Mouse (Mus musculus): ENCODE data around the gene Lif. TPM values are rescaled to one million over a fixed set of nuclear protein-coding genes. Genes with fewer than 3 reads are reported as not detected.

The Lif gene
- total RNA-seq (2021): 0.09 TPM in 1 of 2 replicates, not detected in the other
- long read RNA-seq, partial matches to known transcripts: 0 of 1 reads
- long read RNA-seq, other reads (novel, unspliced or antisense): 0 of 1 reads

DNA sequence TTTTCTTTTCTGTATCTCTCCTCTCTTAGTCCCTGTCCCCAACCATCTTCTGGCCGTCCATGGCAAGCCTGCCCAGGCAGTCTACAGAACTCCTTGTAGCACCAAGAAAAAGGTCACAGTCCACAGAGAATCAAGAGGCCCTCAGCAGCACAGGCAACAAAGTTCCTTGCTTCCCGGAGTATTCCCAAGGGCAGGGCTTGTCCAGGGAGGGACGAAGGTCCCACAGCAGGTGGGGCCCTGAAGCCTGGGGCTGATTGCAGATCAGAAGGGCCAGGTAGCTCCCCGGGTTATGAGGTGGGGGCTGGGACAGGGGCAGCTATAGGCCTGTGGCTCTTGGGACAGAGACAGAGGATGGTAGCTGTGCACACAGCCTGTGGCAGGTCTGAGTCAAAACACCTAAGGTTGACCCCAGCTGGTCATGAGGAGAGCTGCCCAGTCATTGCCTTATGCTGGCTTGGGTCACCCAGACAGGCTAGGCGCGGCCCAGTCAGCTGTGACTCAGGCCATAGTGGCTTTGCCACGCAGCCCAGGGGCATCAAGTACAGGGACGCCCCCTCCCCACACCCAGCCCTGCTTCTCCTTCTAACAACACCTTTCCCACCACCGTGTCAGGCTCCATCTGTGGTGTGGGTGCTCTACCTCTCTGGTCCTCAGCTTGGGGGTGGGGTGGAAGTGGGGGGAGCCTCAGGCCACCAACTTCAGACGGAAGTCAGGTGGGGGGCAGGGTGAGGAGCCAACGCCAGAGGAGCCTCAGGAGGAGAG lies at the start of gene Lif:
Gene Lif, plus strand, starts transcription at position 712 of the 762 bp plus-strand sequence.
- DNase-seq: no peak

GRCm38 (mm10) chr11:4207655-4208054 lies 49.7 kb upstream of the Lif start:
- no peak for DNase-seq

DNA sequence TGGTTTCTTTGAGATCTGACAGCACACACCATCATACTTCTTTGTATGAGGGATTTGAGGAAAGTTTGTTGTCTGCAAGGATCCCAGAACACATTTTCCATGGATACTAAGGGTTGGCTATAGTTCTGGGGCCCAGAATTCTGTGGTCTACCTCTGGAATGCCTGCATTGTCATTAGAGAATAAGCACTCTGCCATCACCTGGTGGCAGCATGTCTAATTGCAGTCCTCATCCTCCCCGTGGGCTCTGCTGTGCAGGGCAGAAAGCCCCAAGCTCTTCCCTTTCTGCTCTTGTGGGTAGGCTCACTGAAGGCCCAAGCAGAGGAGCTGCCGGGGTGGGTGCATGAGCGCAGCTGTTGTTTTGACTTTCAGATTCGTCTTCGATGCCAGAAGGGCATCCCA lies 47.8 kb upstream of the Lif start:
- no peak for DNase-seq

- DNase-seq: no peak
Measured at GRCm38 (mm10) chr11:4210786-4211185, 46.6 kb upstream of the Lif start.

DNA sequence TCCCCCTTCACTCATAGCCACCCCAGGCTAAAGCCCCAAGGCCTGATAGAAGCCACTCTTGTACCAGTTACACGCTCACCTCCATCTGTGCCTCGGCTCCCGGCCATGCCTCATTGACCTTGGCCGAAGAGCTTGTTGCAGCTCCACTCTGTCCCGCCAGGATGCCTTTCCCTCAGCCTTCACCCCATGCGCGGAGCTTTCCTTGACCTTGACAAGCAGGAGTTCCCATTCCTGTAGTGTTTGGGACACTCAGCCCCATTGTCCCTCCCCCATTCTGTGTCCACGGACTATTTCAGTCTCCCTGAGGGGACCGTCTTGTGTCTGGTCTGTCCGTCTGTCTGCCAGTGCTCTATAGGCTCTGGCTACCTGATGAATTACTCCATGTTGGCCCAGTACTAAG lies 44.2 kb upstream of the Lif start:
- DNase-seq: no peak

DNA sequence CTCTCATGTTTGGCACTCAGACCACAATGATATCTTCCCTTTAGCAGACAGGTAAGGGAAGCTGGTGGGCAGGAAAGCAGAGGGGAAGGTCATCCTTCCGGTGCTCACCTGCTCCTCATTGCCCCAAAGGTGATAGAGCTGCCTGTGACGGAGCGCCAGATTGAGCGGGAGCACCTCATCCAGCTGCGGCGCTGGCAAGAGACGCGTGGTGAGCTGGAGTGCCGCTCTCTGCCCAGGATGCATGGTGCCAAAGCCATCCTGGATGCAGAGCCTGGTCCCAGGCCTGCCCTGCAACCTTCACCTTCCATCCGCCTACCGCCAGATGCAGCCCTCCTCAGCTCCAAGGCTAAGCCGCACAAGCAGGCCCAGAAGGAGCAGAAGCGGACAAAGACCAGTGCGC lies 42.8 kb upstream of the Lif start:
- no peak for DNase-seq

- DNase-seq: no peak
Measured at GRCm38 (mm10) chr11:4215061-4215460, 42.3 kb upstream of the Lif start.

DNA sequence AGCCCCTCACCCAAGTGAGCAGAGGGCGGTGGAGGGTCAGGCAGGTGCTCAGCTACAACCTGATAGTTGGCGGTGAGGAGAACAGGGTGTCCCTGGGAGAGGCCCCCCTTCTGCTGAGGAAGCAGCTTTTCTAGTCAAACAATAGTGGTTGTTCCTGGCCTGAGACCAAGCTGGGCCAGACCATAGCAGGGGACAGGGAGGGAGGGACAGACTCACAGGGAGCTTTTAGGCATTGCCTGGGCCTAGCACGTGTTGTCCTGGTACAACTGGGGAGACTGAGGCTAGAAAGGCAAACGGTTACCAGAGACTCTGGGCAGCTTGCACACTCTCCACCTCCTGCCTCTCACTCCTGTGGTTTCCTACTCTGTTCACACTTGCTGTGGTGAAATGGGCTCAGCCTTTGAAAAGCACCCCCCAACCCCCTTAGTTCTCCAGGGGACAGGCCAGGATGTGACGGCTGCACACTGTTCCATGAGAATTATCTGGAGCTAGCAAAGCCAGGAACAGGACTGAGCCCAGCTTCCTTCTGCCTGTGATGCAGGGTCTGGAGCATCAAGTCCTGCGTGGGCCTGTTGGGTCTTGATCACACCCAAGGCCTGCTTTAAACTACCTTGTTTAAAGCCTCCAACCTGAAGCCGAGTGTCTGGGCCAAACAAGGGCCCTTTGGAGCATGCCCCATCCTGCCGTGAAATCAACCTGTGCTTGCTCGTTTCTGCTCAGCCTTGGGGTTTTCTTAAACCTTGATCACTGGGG lies 40.9 kb upstream of the Lif start:
- no peak for DNase-seq

GRCm38 (mm10) chr11:4217914-4218629 lies 39.3 kb upstream of the Lif start, which contains the start of gene Castor1:
Gene Castor1 (plus strand): TSS chr11:4218225.
- peak; percentile 91 for DNase-seq

DNA sequence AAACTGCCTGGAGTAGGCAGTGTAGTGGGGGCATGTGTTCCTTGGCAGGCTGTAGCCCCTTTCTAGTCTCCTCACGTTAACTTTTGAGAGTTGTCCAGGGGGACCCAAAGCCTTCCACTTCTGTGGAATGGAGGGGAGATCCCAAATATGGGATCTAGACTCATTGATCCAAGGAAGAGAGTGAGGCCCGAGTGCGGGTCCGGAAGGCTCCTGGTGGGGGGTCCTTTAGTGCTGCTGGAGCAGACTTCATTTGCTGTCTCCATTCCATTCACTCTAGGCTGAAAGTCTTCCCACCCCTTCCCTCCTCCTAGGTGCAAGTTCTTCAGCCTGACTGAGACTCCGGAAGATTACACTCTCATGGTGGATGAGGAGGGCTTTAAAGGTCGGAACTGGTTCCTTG lies 38.7 kb upstream of the Lif start:
- DNase-seq: no peak

DNA sequence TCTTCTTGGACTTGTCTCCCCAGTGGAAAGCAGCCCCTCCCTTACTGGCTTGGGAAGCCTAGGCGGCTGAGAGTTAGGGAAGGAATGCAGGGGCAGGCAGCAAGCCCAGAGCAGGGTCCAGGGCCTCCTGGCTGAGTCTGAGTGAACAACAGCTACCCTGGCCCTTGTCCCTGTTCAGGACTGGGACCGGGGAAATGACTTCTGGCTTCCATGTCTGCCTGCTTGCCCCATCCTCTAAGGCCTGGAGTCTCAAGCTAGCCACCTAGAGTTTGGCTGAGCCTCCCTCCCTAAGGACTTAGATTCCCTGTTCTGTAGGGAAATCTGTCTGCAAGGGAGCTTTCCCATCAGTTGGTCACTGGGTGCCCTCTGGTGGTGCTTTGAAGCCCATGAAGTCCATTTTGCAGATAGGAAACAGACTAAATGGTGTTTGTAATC lies 38.0 kb upstream of the Lif start:
- peak; percentile 72 for DNase-seq

- no peak for DNase-seq
Measured at GRCm38 (mm10) chr11:4219908-4220307, 37.4 kb upstream of the Lif start.

GRCm38 (mm10) chr11:4220443-4221400 lies 36.6 kb upstream of the Lif start:
- peak; percentile 89 for DNase-seq

GRCm38 (mm10) chr11:4222046-4222950 lies 35.1 kb upstream of the Lif start:
- DNase-seq: no peak

- DNase-seq: no peak
Measured at GRCm38 (mm10) chr11:4223393-4224188, 33.8 kb upstream of the Lif start.

- DNase-seq: no peak
Measured at GRCm38 (mm10) chr11:4224223-4224622, 33.1 kb upstream of the Lif start.

GRCm38 (mm10) chr11:4226569-4227325 lies 30.6 kb upstream of the Lif start:
- no peak for DNase-seq

DNA sequence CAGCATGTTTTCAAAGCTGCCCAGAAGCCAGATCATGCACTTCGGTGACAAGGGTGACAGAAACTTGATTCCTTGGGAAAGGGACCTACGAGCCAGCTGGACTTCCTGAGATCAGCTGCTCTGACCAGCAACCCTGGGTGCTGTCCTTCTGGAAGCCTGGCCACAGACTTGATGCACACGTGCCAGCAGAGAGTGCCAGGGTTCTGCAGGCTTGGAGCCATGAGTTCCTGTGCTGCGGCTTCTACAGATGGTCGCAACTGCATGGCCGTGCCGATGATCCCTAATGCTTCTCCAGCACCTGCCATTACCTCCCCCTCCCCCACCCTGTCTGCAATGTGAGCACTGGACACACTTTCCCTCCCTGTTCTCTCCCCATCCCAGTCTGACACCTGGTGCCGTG lies 28.9 kb upstream of the Lif start:
- DNase-seq: peak; percentile 50

DNA sequence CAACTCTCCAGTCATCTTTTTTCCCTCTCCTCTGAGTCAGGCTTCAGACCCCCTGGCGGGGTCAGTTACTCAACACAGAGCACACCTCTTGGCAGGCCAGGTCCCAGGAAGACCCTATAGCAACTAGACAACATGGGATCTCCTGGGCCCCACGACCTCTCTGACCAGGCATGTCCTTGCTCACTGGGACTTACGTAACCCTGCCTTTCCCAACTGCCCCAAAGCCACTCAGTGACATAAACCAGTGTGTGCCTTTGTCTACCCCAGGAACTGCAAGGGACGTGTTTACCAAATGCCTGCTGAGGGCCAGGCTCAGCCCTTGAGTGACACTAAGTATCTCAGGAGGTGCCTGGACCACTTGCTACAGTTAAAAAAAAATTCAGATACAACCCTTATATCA lies 27.5 kb upstream of the Lif start:
- DNase-seq: no peak
